Mouse (Mus musculus) hindbrain, postnatal 0 days (tissue): ENCODE data around the gene Gm9821. TPM values are rescaled to one million over a fixed set of nuclear protein-coding genes. Genes with fewer than 3 reads are reported as not detected.

ENCODE experiments used
- ATAC-seq: fragments of 200-750 bp; cut with Nextera tagmentation; 2 replicates; pipeline ENCODE4 v1.8.0; 2017; ENCODE audit warnings: mild to moderate bottlenecking, moderate TSS enrichment, moderate library complexity
- DNase-seq: peaks from one replicate; pipeline ENCODE4 v3.0.0-alpha.2; 2015; ENCODE audit warnings: low spot score
- H3K27ac ChIP-seq: fragments of 300-500 bp; sonication (generic); 2 replicates; pipeline ENCODE4 v1.5.1; 2014; ENCODE audit warnings: mild to moderate bottlenecking
- H3K27me3 ChIP-seq: fragments of 300-500 bp; sonication (generic); 2 replicates; pipeline ENCODE4 v1.6.1; 2014; ENCODE audit warnings: low read length, mixed read lengths; ENCODE audit not compliant: insufficient read depth
- H3K36me3 ChIP-seq: fragments of 300-500 bp; sonication (generic); 2 replicates; pipeline ENCODE4 v1.6.1; 2014; ENCODE audit warnings: low read length, mixed read lengths; ENCODE audit not compliant: insufficient read depth
- H3K4me1 ChIP-seq: fragments of 300-500 bp; sonication (generic); 2 replicates; pipeline ENCODE4 v1.6.1; 2014; ENCODE audit warnings: antibody characterized with exemption, low read length, mixed read lengths; ENCODE audit not compliant: insufficient read depth
- H3K4me2 ChIP-seq: fragments of 300-500 bp; sonication (generic); 2 replicates; pipeline ENCODE4 v1.6.1; 2014; ENCODE audit warnings: low read depth, mild to moderate bottlenecking, low read length, moderate library complexity, mixed read lengths
- H3K4me3 ChIP-seq: fragments of 300-500 bp; sonication (generic); 2 replicates; pipeline ENCODE4 v1.5.1; 2014; ENCODE audit warnings: low read length
- H3K9ac ChIP-seq: fragments of 300-500 bp; sonication (generic); replicated peaks from 2 replicates; pipeline ENCODE4 v1.6.1; 2014; ENCODE audit warnings: mild to moderate bottlenecking, low read length, moderate library complexity, mixed read lengths
- H3K9me3 ChIP-seq: fragments of 300-500 bp; sonication (generic); 2 replicates; pipeline ENCODE4 v1.6.1; 2016; ENCODE audit warnings: low read length, mixed read lengths
- CTCF ChIP-seq: IDR thresholded peaks from 2 replicates; pipeline ENCODE4 v1.5.1; 2016; ENCODE audit warnings: antibody characterized with exemption, control low read depth, low read depth
- WGBS: fragments of 180-500 bp; shearing (Covaris S2); extraction: QIAGEN DNeasy Blood & Tissue Kit; methylation state at CpG from one replicate; pipeline ENCODE4 v1.1.7; 2014; 5-methylcytosine and 5-hydroxymethylcytosine counted together
- polyA plus RNA-seq: library from polyadenylated mRNA; unstranded; fragments of >200 nt; fragmentation: Nextera tagmentation; extraction: Ambion mirVana; gene quantifications from 2 replicates; pipeline ENCODE4 v1.2.1, GENCODE M21; 2015
- total RNA-seq: library from RNA; depleted of rRNA; stranded (reverse); fragments of >200 nt; gene quantifications from 2 replicates; pipeline ENCODE4 v1.2.3, GENCODE M21; 2014

Gene Gm9821
- total and polyA plus RNA-seq, 2 experiments from 2014 or later, result 0.08 TPM; not detected in 1

DNA sequence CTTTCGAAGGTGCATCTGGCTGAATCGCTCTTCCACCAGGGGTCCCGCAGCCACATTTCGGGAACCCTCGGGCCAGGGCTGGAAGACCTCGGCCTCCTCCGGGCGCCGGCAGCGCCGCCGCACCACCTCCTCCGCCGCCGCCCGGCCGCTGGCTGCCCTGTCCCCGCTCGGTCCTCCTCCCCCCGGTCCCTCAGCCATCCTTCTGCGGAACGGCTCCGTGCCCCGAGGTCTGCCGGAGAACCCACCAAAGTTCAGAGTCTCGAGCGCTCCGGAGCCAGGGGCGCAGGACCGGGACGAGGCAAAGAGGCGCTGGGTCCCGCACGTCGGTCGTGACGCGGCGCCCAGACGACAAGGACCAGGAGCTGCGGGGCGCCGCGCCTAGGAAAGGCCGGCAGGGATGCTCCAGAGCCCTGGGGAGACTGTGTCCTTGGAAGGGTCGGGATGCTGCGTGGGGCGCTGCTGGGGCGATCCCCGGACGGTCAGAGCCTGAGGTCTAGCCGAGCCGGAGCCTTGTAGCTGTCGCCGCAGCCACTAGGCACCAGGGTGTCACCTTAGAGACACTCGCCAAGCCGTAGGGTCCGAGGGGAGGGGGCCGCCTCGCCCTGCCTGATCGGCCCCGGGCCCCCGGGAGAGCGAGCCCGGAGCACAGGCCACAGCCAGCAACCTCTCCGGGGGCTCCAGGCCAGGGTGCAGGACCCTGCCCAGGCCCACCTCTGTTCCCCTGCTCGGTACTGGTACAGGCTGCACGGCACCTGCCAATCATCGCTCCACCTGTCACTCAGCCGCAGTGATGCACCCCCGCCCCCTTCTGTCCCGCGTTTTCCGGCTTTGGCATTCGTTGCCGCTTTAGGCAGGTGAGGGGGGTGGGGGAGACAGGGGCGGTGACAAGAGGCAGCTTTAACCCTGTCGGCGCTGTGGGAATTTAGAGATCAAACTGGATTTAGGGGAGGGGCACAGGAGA is 30.4 kb downstream of the Gm9821 start, which contains the start of gene Dgkz:
Gene Dgkz (minus strand): TSS at position 284 of the 961 bp plus-strand sequence.
- Histone ChIP-seq H3K4me2 (peak within 1 kb of the TSS; percentile 55), H3K4me3 (peak within 1 kb of the TSS; percentile 35), H3K27ac (no peak within 1 kb of the TSS), H3K9me3 (no peaks in the 10 kb centered on the region), H3K4me1 (peaks cover 19% of the 10 kb centered on the region), H3K9ac (peak within 1 kb of the TSS; percentile 49), H3K36me3 (no peaks in the 10 kb centered on the region), H3K27me3 (no peaks in the 10 kb centered on the region)
- peak; percentile 47 for DNase-seq
- no peak for TF ChIP-seq CTCF
- WGBS, result 2% methylated on average over 79 of the region's 79 CpGs
- ATAC-seq, result peak; percentile 56

DNA sequence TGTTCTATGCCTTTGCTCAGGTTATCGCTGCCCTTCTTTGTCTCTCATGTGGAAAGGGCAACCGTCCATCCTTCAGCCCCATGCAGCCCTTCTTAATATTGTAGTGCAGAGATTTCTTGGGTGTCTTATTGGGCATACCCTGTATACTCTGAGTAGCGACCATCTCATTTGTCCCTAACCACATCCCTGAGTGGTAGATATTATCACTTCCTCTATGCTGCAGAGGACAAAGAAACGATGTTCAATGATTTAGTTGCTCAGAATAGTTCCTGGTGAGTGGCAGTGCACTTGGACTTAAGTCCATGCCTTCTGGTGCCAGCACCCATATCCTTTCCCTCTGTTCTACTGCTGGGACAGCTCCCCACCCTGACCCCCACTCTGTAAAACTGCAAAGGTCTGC is 32.5 kb downstream of the Gm9821 start:
- Histone ChIP-seq H3K4me2 (no peak overlapping the region), H3K9me3 (no peaks in the 10 kb centered on the region), H3K4me1 (peaks cover 7% of the 10 kb centered on the region; the same call in 1 of the 2 replicates), H3K36me3 (no peaks in the 10 kb centered on the region), H3K27me3 (no peaks in the 10 kb centered on the region), H3K27ac (no peak overlapping the region), H3K9ac (no peak overlapping the region), H3K4me3 (no peak overlapping the region)
- no peak for DNase-seq
- no peak for ATAC-seq
- TF ChIP-seq CTCF, result no peak
- WGBS, result 80% methylated on average over 4 of the region's 4 CpGs

- ATAC-seq, result no peak
- Histone ChIP-seq H3K9ac (no peak overlapping the region), H3K4me1 (peaks cover 7% of the 10 kb centered on the region; the same call in 1 of the 2 replicates), H3K4me3 (no peak overlapping the region), H3K27ac (no peak overlapping the region), H3K4me2 (no peak overlapping the region), H3K27me3 (no peaks in the 10 kb centered on the region), H3K9me3 (no peaks in the 10 kb centered on the region), H3K36me3 (no peaks in the 10 kb centered on the region)
- no peak for DNase-seq
- WGBS, result 13% methylated on average over 2 of the region's 2 CpGs
- TF ChIP-seq CTCF, result no peak
These were observed 33.0 kb downstream of the Gm9821 start for GRCm38 (mm10) chr2:91978547-91978946.

DNA sequence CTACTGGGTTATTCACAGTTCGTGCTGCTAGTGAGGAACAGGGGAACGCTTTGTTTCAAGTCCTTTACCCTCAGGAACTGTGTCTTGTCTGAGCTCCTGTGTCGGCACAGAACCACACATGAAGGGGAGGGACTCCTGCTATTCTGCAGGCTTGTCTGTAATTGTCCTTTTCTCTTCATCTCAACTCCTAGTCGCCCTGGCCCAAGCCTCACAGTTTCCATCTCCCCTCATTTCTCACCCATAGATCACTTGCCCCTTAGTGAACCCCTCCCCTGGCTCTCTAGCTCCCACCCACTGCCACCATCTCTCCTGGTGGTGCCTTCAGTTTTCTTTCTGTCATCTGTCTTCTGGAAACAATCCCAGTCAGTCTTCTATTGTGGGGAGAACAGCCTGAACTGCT is 34.7 kb downstream of the Gm9821 start:
- DNase-seq (no peak), ATAC-seq (no peak)
- TF ChIP-seq CTCF, result no peak
- Histone ChIP-seq H3K9ac (no peak overlapping the region), H3K27me3 (no peaks in the 10 kb centered on the region), H3K4me1 (peaks cover 11% of the 10 kb centered on the region; the same call in 1 of the 2 replicates), H3K4me3 (no peak overlapping the region), H3K27ac (no peak overlapping the region), H3K4me2 (no peak overlapping the region), H3K36me3 (no peaks in the 10 kb centered on the region), H3K9me3 (no peaks in the 10 kb centered on the region)
- 15% methylated on average over 4 of the region's 4 CpGs for WGBS

DNA sequence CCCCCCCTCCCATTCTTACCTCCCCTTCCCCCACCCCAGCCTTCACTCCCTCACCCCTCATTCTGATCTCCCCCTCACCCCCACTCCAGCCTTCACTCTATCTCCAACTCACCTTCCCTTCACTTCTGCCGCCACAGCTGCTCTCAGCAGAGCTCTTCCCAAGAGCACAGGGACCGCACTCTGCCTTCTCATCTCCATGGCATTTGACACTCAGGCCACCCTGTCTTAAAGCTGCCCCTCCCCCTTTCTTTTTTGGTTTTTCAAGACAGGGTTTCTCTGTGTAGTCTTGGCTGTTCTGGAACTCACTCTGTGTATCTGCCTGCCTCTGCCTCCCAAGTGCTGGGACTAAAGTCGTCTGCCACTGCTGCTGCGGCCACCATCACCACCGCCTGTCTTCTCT is 35.3 kb downstream of the Gm9821 start:
- ATAC-seq, result no peak
- Histone ChIP-seq H3K4me2 (no peak overlapping the region), H3K36me3 (no peaks in the 10 kb centered on the region), H3K27ac (no peak overlapping the region), H3K4me3 (no peak overlapping the region), H3K4me1 (peaks cover 11% of the 10 kb centered on the region; the same call in 1 of the 2 replicates), H3K27me3 (no peaks in the 10 kb centered on the region), H3K9me3 (no peaks in the 10 kb centered on the region), H3K9ac (no peak overlapping the region)
- no peak for DNase-seq
- TF ChIP-seq CTCF, result no peak
- WGBS, result 51% methylated on average over 5 of the region's 5 CpGs

DNA sequence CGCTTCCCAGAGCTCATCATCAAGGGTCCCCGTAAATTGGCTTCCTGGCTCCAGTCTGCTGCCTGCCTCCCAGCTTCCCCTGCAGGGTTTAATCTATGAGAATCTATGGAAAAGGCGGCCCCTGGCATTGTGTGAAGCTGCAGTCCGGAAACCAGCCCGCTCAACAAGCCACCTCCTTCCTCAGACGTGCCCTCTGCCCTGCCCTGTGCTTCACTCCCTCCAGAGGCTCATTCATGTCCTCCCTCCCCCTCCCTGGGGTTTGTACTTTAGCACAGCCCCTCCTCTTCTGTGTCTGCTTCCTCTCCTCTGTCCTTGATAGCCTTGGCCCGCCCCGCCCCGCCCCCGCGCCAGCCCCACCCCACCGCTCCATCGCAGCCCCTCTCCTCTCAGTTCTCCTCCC is 38.9 kb downstream of the Gm9821 start:
- H3K4me3 ChIP-seq, result no peak overlapping the region
- H3K27ac ChIP-seq, result 0 out of 2 replicates have a peak overlapping the region, but pooled peaks have one; percentile 26
- 0 out of 2 replicates have a peak overlapping the region, but pooled peaks have one; percentile 13 for H3K9ac ChIP-seq
- H3K9me3 ChIP-seq, result no peaks in the 10 kb centered on the region
- ATAC-seq (peak; percentile 70), DNase-seq (peak; percentile 49)
- TF ChIP-seq CTCF, result no peak
- H3K4me2 ChIP-seq, result peak overlapping the region; percentile 42
- no peaks in the 10 kb centered on the region for H3K36me3 ChIP-seq
- no peaks in the 10 kb centered on the region for H3K27me3 ChIP-seq
- 1% methylated on average over 7 of the region's 13 CpGs for WGBS
- peaks cover 4% of the 10 kb centered on the region; the same call in 1 of the 2 replicates for H3K4me1 ChIP-seq
